Mouse (Mus musculus): ENCODE measurements around the gene Agmat. TPM values are rescaled to one million over a fixed set of nuclear protein-coding genes. Genes with fewer than 3 reads are reported as not detected.
A peak's percentile ranks its signal among the peaks of the same experiment; 100 is the strongest.

The Agmat gene
- polyA plus RNA-seq, 1 experiment: not detected

GRCm38 (mm10) chr4:141731766-141732165 is 14.7 kb upstream of the Agmat start:
- Histone ChIP-seq H3K27ac (ENCODE audit: insufficient read depth, low read depth, low read length) (no peak overlapping the region; the same call in 1 of the 2 replicates), H3K4me3 (ENCODE audit: insufficient read depth, low read length) (no peak overlapping the region), H3K4me1 (ENCODE audit: control insufficient read depth, insufficient read depth, low read length) (peaks cover 30% of the 10 kb centered on the region)
- TF ChIP-seq POLR2A (IDR thresholded peaks at IDR 0.05; ENCODE audit: borderline replicate concordance, low read depth, low read length) (no peak), CTCF (IDR thresholded peaks at IDR 0.05; ENCODE audit: low read depth, low read length) (no peak)

- H3K27ac ChIP-seq (ENCODE audit: insufficient read depth, low read depth, low read length): peak overlapping the region; percentile 2; the same call in 1 of the 2 replicates
- no peak for TF ChIP-seq POLR2A (IDR thresholded peaks at IDR 0.05; ENCODE audit: borderline replicate concordance, low read depth, low read length)
- TF ChIP-seq CTCF (IDR thresholded peaks at IDR 0.05; ENCODE audit: low read depth, low read length): no peak
- H3K4me3 ChIP-seq (ENCODE audit: insufficient read depth, low read length): peak overlapping the region; percentile 41
- H3K4me1 ChIP-seq (ENCODE audit: control insufficient read depth, insufficient read depth, low read length): peaks cover 22% of the 10 kb centered on the region
These were observed 11.8 kb upstream of the Agmat start for GRCm38 (mm10) chr4:141734446-141735205.

DNA sequence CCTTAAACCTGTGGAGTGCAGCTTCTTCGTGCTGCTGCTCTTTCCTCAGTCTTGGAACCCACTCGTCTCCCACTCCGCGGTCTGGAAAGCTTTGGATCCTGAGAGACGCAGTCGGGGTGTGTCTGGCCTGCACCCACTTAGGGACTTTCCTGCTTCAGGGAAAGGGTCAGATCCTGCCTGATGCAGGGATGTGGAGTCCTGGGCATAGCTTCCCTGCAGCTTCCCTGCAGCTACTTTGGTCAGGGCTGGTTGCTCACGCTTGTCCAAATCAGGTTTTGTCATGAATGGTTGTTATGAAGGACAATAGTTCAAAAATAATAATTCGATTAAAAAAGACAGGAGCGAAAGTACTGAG is 11.3 kb upstream of the Agmat start:
- no peak overlapping the region for H3K27ac ChIP-seq (ENCODE audit: insufficient read depth, low read depth, low read length)
- H3K4me1 ChIP-seq (ENCODE audit: control insufficient read depth, insufficient read depth, low read length): peaks cover 22% of the 10 kb centered on the region
- TF ChIP-seq POLR2A (IDR thresholded peaks at IDR 0.05; ENCODE audit: borderline replicate concordance, low read depth, low read length) (no peak), CTCF (IDR thresholded peaks at IDR 0.05; ENCODE audit: low read depth, low read length) (no peak)
- H3K4me3 ChIP-seq (ENCODE audit: insufficient read depth, low read length): no peak overlapping the region

DNA sequence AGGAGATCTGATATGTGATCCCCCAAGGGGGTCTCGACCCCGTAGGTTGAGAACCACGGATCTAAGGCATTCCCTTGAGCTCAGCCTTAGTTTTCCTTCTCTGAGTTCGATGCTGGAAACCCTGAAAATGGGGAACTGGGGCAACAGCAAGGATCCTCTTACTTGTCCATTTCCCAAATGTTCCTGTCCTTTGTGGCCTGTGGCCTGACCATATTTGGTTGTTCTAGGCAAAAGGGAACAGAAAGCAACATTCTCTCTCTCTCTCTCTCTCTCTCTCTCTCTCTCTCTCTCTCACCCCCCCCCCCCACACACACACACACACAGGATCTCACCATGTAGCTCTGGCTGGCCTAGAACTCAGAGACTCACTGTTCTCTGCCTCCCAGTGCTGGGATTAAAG is 9.6 kb upstream of the Agmat start:
- Histone ChIP-seq H3K4me3 (ENCODE audit: insufficient read depth, low read length) (no peak overlapping the region), H3K27ac (ENCODE audit: insufficient read depth, low read depth, low read length) (peak overlapping the region; percentile 61), H3K4me1 (ENCODE audit: control insufficient read depth, insufficient read depth, low read length) (peaks cover 15% of the 10 kb centered on the region)
- TF ChIP-seq CTCF (IDR thresholded peaks at IDR 0.05; ENCODE audit: low read depth, low read length): no peak
- TF ChIP-seq POLR2A (IDR thresholded peaks at IDR 0.05; ENCODE audit: borderline replicate concordance, low read depth, low read length): no peak

- Histone ChIP-seq H3K4me1 (ENCODE audit: control insufficient read depth, insufficient read depth, low read length) (peaks cover 10% of the 10 kb centered on the region), H3K4me3 (ENCODE audit: insufficient read depth, low read length) (no peak overlapping the region), H3K27ac (ENCODE audit: insufficient read depth, low read depth, low read length) (no peak overlapping the region)
- TF ChIP-seq POLR2A (IDR thresholded peaks at IDR 0.05; ENCODE audit: borderline replicate concordance, low read depth, low read length): no peak
- no peak for TF ChIP-seq CTCF (IDR thresholded peaks at IDR 0.05; ENCODE audit: low read depth, low read length)
These were observed 8.5 kb upstream of the Agmat start for GRCm38 (mm10) chr4:141738015-141738414.

- H3K27ac ChIP-seq (ENCODE audit: insufficient read depth, low read depth, low read length): no peak overlapping the region
- TF ChIP-seq POLR2A (IDR thresholded peaks at IDR 0.05; ENCODE audit: borderline replicate concordance, low read depth, low read length): no peak
- no peaks in the 10 kb centered on the region for H3K4me1 ChIP-seq (ENCODE audit: control insufficient read depth, insufficient read depth, low read length)
- no peak overlapping the region for H3K4me3 ChIP-seq (ENCODE audit: insufficient read depth, low read length)
These were observed 4.6 kb upstream of the Agmat start for GRCm38 (mm10) chr4:141741856-141742255.

DNA sequence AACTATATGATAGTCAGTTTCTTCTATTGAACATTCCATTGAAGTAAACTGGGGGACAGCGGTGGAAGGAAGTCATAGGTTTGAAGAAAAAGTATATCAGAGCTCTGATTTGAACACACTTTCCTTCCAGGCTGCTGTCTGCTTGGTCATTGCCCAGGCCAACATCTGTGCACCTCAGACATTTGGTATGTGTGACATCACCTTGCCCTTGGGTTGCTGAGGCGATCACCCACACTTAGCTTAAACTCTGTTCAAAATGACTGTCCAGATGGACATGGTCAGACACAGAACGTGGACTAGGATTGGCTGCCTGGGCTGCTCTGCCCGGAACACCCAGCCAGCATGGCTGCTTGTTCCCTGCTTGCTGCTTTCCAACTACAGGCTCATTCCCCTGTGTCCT is 4.1 kb upstream of the Agmat start:
- Histone ChIP-seq H3K4me1 (ENCODE audit: control insufficient read depth, insufficient read depth, low read length) (no peaks in the 10 kb centered on the region), H3K27ac (ENCODE audit: insufficient read depth, low read depth, low read length) (no peak overlapping the region), H3K4me3 (ENCODE audit: insufficient read depth, low read length) (no peak overlapping the region)
- TF ChIP-seq POLR2A (IDR thresholded peaks at IDR 0.05; ENCODE audit: borderline replicate concordance, low read depth, low read length): no peak
- TF ChIP-seq CTCF (IDR thresholded peaks at IDR 0.05; ENCODE audit: low read depth, low read length): no peak

DNA sequence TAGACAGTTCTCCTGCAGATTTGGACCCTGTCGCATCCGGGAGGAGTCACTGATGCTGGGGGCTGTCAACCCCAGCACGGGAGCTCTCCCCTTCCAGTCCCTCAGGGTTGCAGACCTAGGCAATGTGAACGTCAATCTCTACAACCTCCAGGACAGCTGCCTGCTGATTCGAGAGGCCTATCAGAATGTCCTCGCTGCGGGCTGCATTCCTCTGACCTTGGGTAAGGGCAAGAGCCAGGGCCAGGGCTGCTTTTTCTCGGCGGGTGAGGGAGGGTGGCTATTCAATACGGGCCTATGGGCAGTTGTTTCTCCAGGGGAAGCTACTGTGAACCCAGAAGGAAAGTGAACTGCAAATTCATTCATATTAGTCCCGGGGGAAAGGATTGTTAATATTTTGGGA is 3.1 kb downstream of the Agmat start:
- Histone ChIP-seq H3K27ac (ENCODE audit: insufficient read depth, low read depth, low read length) (no peak overlapping the region), H3K4me1 (ENCODE audit: control insufficient read depth, insufficient read depth, low read length) (no peaks in the 10 kb centered on the region), H3K4me3 (ENCODE audit: insufficient read depth, low read length) (no peak overlapping the region)
- TF ChIP-seq POLR2A (IDR thresholded peaks at IDR 0.05; ENCODE audit: borderline replicate concordance, low read depth, low read length) (no peak), CTCF (IDR thresholded peaks at IDR 0.05; ENCODE audit: low read depth, low read length) (no peak)

DNA sequence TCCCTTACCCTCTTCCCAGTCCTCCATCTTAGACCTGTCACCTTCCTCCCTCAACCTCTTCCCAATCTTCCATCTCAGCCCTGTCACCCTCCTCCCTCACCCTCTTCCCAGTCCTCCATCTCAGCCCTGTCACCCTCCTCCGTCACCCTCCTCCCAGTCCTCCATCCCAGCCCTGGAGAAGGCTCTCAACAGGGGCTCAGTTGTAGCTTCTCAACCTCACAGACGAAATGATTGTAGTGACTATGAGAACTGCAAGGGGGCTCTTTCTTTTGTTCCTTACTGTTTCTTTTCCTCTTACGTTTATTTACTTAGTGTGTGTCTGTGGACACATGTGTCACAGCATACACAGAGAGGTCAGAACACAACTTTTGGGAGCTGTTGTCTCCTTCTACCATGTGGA is 4.4 kb downstream of the Agmat start:
- Histone ChIP-seq H3K27ac (ENCODE audit: insufficient read depth, low read depth, low read length) (no peak overlapping the region), H3K4me1 (ENCODE audit: control insufficient read depth, insufficient read depth, low read length) (no peaks in the 10 kb centered on the region), H3K4me3 (ENCODE audit: insufficient read depth, low read length) (no peak overlapping the region)
- TF ChIP-seq CTCF (IDR thresholded peaks at IDR 0.05; ENCODE audit: low read depth, low read length) (no peak), POLR2A (IDR thresholded peaks at IDR 0.05; ENCODE audit: borderline replicate concordance, low read depth, low read length) (no peak)

GRCm38 (mm10) chr4:141751419-141752075 is 5.1 kb downstream of the Agmat start:
- Histone ChIP-seq H3K4me3 (ENCODE audit: insufficient read depth, low read length) (no peak overlapping the region), H3K27ac (ENCODE audit: insufficient read depth, low read depth, low read length) (no peak overlapping the region), H3K4me1 (ENCODE audit: control insufficient read depth, insufficient read depth, low read length) (no peaks in the 10 kb centered on the region)
- no peak for TF ChIP-seq POLR2A (IDR thresholded peaks at IDR 0.05; ENCODE audit: borderline replicate concordance, low read depth, low read length)
- TF ChIP-seq CTCF (IDR thresholded peaks at IDR 0.05; ENCODE audit: low read depth, low read length): no peak
